Mouse (Mus musculus) stomach, embryonic 15.5 days (tissue): ENCODE results near the gene E2f7. TPM values are rescaled to one million over a fixed set of nuclear protein-coding genes. Genes with fewer than 3 reads are reported as not detected.
"Not testable (repeated sequence)": the region's sequence is repeated elsewhere in the genome, so short reads cannot be mapped to it uniquely, and the experiment has no call there.

Source experiments
- ATAC-seq: fragments of 200-750 bp; cut with Nextera tagmentation; 2 replicates; pipeline ENCODE4 v1.8.0; 2017; ENCODE audit warnings: low read depth, moderate number of reproducible peaks, moderate TSS enrichment; ENCODE audit not compliant: insufficient read depth, low FRiP score
- H3K27ac ChIP-seq: fragments of 300-500 bp; sonication (generic); 2 replicates; pipeline ENCODE4 v1.5.1; 2015; ENCODE audit warnings: mild to moderate bottlenecking, inconsistent platforms
- H3K27me3 ChIP-seq: fragments of 300-500 bp; sonication (generic); replicated peaks from 2 replicates; pipeline ENCODE4 v1.6.1; 2015; ENCODE audit warnings: inconsistent platforms
- H3K36me3 ChIP-seq: fragments of 300-500 bp; sonication (generic); 2 replicates; pipeline ENCODE4 v1.6.1; 2015; ENCODE audit warnings: inconsistent platforms
- H3K4me1 ChIP-seq: fragments of 300-500 bp; sonication (generic); 2 replicates; pipeline ENCODE4 v1.6.1; 2015; ENCODE audit warnings: inconsistent platforms
- H3K4me2 ChIP-seq: fragments of 300-500 bp; sonication (generic); 2 replicates; pipeline ENCODE4 v1.6.1; 2015; ENCODE audit warnings: mild to moderate bottlenecking, inconsistent platforms
- H3K4me3 ChIP-seq: fragments of 300-500 bp; sonication (generic); replicated peaks from 2 replicates; pipeline ENCODE4 v1.5.1; 2015; ENCODE audit warnings: inconsistent platforms
- H3K9ac ChIP-seq: fragments of 300-500 bp; sonication (generic); 2 replicates; pipeline ENCODE4 v1.6.1; 2015; ENCODE audit warnings: inconsistent platforms
- H3K9me3 ChIP-seq: fragments of 300-500 bp; sonication (generic); 2 replicates; pipeline ENCODE4 v1.6.1; 2016; ENCODE audit warnings: inconsistent platforms
- WGBS: fragments of 180-500 bp; shearing (Covaris S2); methylation state at CpG from one replicate; pipeline ENCODE4 v1.1.7; 2015; 5-methylcytosine and 5-hydroxymethylcytosine counted together
- polyA plus RNA-seq: library from polyadenylated mRNA; unstranded; fragments of >200 nt; fragmentation: Nextera tagmentation; extraction: Ambion mirVana; gene quantifications from 2 replicates; pipeline ENCODE4 v1.2.1, GENCODE M21; 2015

E2f7 gene
- polyA plus RNA-seq, 1 experiment from 2014 or later, result 17.6 TPM

GRCm38 (mm10) chr10:110749081-110749480, 3.8 kb downstream of the E2f7 start:
- no peak overlapping the region for H3K27ac ChIP-seq
- H3K4me3 ChIP-seq, result no peak overlapping the region
- no peak overlapping the region for H3K4me2 ChIP-seq
- ATAC-seq, result no peak
- WGBS, result 94% methylated on average over 9 of the region's 9 CpGs
- H3K9me3 ChIP-seq, result no peaks in the 10 kb centered on the region
- no peak overlapping the region for H3K9ac ChIP-seq
- peaks cover 9% of the 10 kb centered on the region; the same call in 1 of the 2 replicates for H3K4me1 ChIP-seq
- H3K27me3 ChIP-seq, result no peaks in the 10 kb centered on the region
- H3K36me3 ChIP-seq, result peaks cover 11% of the 10 kb centered on the region; the same call in 1 of the 2 replicates

GRCm38 (mm10) chr10:110749510-110750305, 4.5 kb downstream of the E2f7 start:
- Histone ChIP-seq H3K36me3 (peaks cover 14% of the 10 kb centered on the region), H3K4me3 (no peak overlapping the region), H3K27me3 (no peaks in the 10 kb centered on the region), H3K4me1 (peaks cover 9% of the 10 kb centered on the region; the same call in 1 of the 2 replicates), H3K4me2 (no peak overlapping the region), H3K27ac (no peak overlapping the region), H3K9ac (no peak overlapping the region), H3K9me3 (no peaks in the 10 kb centered on the region)
- WGBS, result 89% methylated on average over 9 of the region's 9 CpGs
- ATAC-seq, result no peak

- peaks cover 32% of the 10 kb centered on the region for H3K36me3 ChIP-seq
- no peaks in the 10 kb centered on the region for H3K9me3 ChIP-seq
- no peaks in the 10 kb centered on the region for H3K27me3 ChIP-seq
- no peak overlapping the region for H3K4me2 ChIP-seq
- H3K4me3 ChIP-seq, result no peak overlapping the region
- 87% methylated on average over 3 of the region's 3 CpGs for WGBS
- H3K27ac ChIP-seq, result no peak overlapping the region
- no peak overlapping the region for H3K9ac ChIP-seq
- no peaks in the 10 kb centered on the region for H3K4me1 ChIP-seq
- no peak for ATAC-seq
Measured at GRCm38 (mm10) chr10:110752849-110753248, 7.6 kb downstream of the E2f7 start.

GRCm38 (mm10) chr10:110755556-110755955, 10.3 kb downstream of the E2f7 start:
- ATAC-seq, result no peak
- 96% methylated on average over 10 of the region's 10 CpGs for WGBS
- H3K4me3 ChIP-seq, result no peak overlapping the region
- no peak overlapping the region for H3K27ac ChIP-seq
- H3K36me3 ChIP-seq, result peaks cover 32% of the 10 kb centered on the region
- H3K9me3 ChIP-seq, result no peaks in the 10 kb centered on the region
- no peaks in the 10 kb centered on the region for H3K27me3 ChIP-seq
- H3K4me1 ChIP-seq, result no peaks in the 10 kb centered on the region
- H3K4me2 ChIP-seq, result no peak overlapping the region
- H3K9ac ChIP-seq, result no peak overlapping the region

- no peak overlapping the region for H3K4me2 ChIP-seq
- H3K9ac ChIP-seq, result no peak overlapping the region
- H3K9me3 ChIP-seq, result no peaks in the 10 kb centered on the region
- H3K4me1 ChIP-seq, result no peaks in the 10 kb centered on the region
- 83% methylated on average over 7 of the region's 7 CpGs for WGBS
- no peak overlapping the region for H3K27ac ChIP-seq
- no peak overlapping the region for H3K4me3 ChIP-seq
- no peak for ATAC-seq
- H3K36me3 ChIP-seq, result peaks cover 38% of the 10 kb centered on the region
- no peaks in the 10 kb centered on the region for H3K27me3 ChIP-seq
Measured at GRCm38 (mm10) chr10:110756271-110756793, 11.1 kb downstream of the E2f7 start.

- H3K4me2 ChIP-seq, H3K27me3 ChIP-seq, H3K27ac ChIP-seq, ATAC-seq, H3K9me3 ChIP-seq, H3K4me3 ChIP-seq, H3K9ac ChIP-seq, H3K4me1 ChIP-seq: not testable (repeated sequence)
- 61% methylated on average over 8 of the region's 12 CpGs for WGBS
- H3K36me3 ChIP-seq, result peaks cover 56% of the 10 kb centered on the region
Measured at GRCm38 (mm10) chr10:110760552-110760951, 15.3 kb downstream of the E2f7 start.

- Histone ChIP-seq H3K27ac (no peak overlapping the region), H3K4me1 (no peaks in the 10 kb centered on the region), H3K36me3 (peaks cover 59% of the 10 kb centered on the region), H3K4me2 (no peak overlapping the region), H3K9ac (no peak overlapping the region), H3K9me3 (no peaks in the 10 kb centered on the region), H3K27me3 (no peaks in the 10 kb centered on the region), H3K4me3 (no peak overlapping the region)
- no peak for ATAC-seq
- 86% methylated on average over 16 of the region's 16 CpGs for WGBS
Measured at GRCm38 (mm10) chr10:110762134-110762884, 17.1 kb downstream of the E2f7 start.

- no peaks in the 10 kb centered on the region for H3K27me3 ChIP-seq
- 91% methylated on average over 13 of the region's 13 CpGs for WGBS
- no peak overlapping the region for H3K4me3 ChIP-seq
- no peaks in the 10 kb centered on the region for H3K9me3 ChIP-seq
- ATAC-seq, result no peak
- H3K9ac ChIP-seq, result no peak overlapping the region
- H3K4me1 ChIP-seq, result no peaks in the 10 kb centered on the region
- peaks cover 66% of the 10 kb centered on the region for H3K36me3 ChIP-seq
- H3K27ac ChIP-seq, result no peak overlapping the region
- no peak overlapping the region for H3K4me2 ChIP-seq
Measured at GRCm38 (mm10) chr10:110763416-110763815, 18.2 kb downstream of the E2f7 start.

GRCm38 (mm10) chr10:110769538-110769937, 24.3 kb downstream of the E2f7 start:
- H3K9ac ChIP-seq, result no peak overlapping the region
- H3K4me1 ChIP-seq, result no peaks in the 10 kb centered on the region
- WGBS, result 92% methylated on average over 10 of the region's 10 CpGs
- no peak for ATAC-seq
- H3K27me3 ChIP-seq, result no peaks in the 10 kb centered on the region
- H3K4me3 ChIP-seq, result no peak overlapping the region
- peaks cover 49% of the 10 kb centered on the region for H3K36me3 ChIP-seq
- H3K9me3 ChIP-seq, result no peaks in the 10 kb centered on the region
- H3K27ac ChIP-seq, result no peak overlapping the region
- no peak overlapping the region for H3K4me2 ChIP-seq

- H3K4me1 ChIP-seq, result no peaks in the 10 kb centered on the region
- H3K9ac ChIP-seq, result no peak overlapping the region
- no peak overlapping the region for H3K4me2 ChIP-seq
- no peak overlapping the region for H3K27ac ChIP-seq
- H3K27me3 ChIP-seq, result no peaks in the 10 kb centered on the region
- H3K9me3 ChIP-seq, result no peaks in the 10 kb centered on the region
- 84% methylated on average over 12 of the region's 12 CpGs for WGBS
- H3K36me3 ChIP-seq, result peaks cover 36% of the 10 kb centered on the region
- ATAC-seq, result no peak
- no peak overlapping the region for H3K4me3 ChIP-seq
Measured at GRCm38 (mm10) chr10:110773201-110773600, 28.0 kb downstream of the E2f7 start.

- H3K9me3 ChIP-seq, result no peaks in the 10 kb centered on the region
- peaks cover 36% of the 10 kb centered on the region for H3K36me3 ChIP-seq
- no peaks in the 10 kb centered on the region for H3K4me1 ChIP-seq
- no peaks in the 10 kb centered on the region for H3K27me3 ChIP-seq
- no peak overlapping the region for H3K9ac ChIP-seq
- no peak for ATAC-seq
- no peak overlapping the region for H3K4me3 ChIP-seq
- WGBS, result 95% methylated on average over 14 of the region's 14 CpGs
- H3K27ac ChIP-seq, result no peak overlapping the region
- H3K4me2 ChIP-seq, result no peak overlapping the region
Measured at GRCm38 (mm10) chr10:110773878-110774277, 28.6 kb downstream of the E2f7 start.

GRCm38 (mm10) chr10:110781772-110782171, 36.5 kb downstream of the E2f7 start:
- H3K36me3 ChIP-seq, result peaks cover 42% of the 10 kb centered on the region
- H3K9ac ChIP-seq, result no peak overlapping the region
- no peaks in the 10 kb centered on the region for H3K27me3 ChIP-seq
- no peak overlapping the region for H3K4me3 ChIP-seq
- WGBS, result 93% methylated on average over 14 of the region's 14 CpGs
- H3K4me2 ChIP-seq, result no peak overlapping the region
- no peak for ATAC-seq
- no peaks in the 10 kb centered on the region for H3K9me3 ChIP-seq
- no peaks in the 10 kb centered on the region for H3K4me1 ChIP-seq
- H3K27ac ChIP-seq, result no peak overlapping the region
